Mouse (Mus musculus) limb, embryonic 13.5 days (tissue): ENCODE measurements around the gene Lpo. TPM values are rescaled to one million over a fixed set of nuclear protein-coding genes. Genes with fewer than 3 reads are reported as not detected.
A peak's percentile ranks its signal among the peaks of the same experiment; 100 is the strongest.
"Not testable (repeated sequence)": the region's sequence is repeated elsewhere in the genome, so short reads cannot be mapped to it uniquely, and the experiment has no call there.

Experiments used
- ATAC-seq: fragments of 200-750 bp; cut with Nextera tagmentation; 2 replicates; pipeline ENCODE4 v1.8.0; 2017; ENCODE audit warnings: low read depth, moderate number of reproducible peaks, moderate TSS enrichment; ENCODE audit not compliant: low FRiP score
- H3K27ac ChIP-seq: fragments of 300-500 bp; sonication (generic); 2 replicates; pipeline ENCODE4 v1.5.1; 2015; ENCODE audit warnings: inconsistent platforms, mild to moderate bottlenecking, moderate library complexity
- H3K27me3 ChIP-seq: fragments of 300-500 bp; sonication (generic); 2 replicates; pipeline ENCODE4 v1.6.1; 2015; ENCODE audit warnings: mild to moderate bottlenecking, inconsistent platforms
- H3K36me3 ChIP-seq: fragments of 300-500 bp; sonication (generic); 2 replicates; pipeline ENCODE4 v1.6.1; 2015; ENCODE audit warnings: inconsistent platforms, mild to moderate bottlenecking, moderate library complexity
- H3K4me1 ChIP-seq: fragments of 300-500 bp; sonication (generic); 2 replicates; pipeline ENCODE4 v1.6.1; 2015; ENCODE audit warnings: inconsistent platforms
- H3K4me2 ChIP-seq: fragments of 300-500 bp; sonication (generic); replicated peaks from 2 replicates; pipeline ENCODE4 v1.6.1; 2015; ENCODE audit warnings: inconsistent platforms, mild to moderate bottlenecking, moderate library complexity
- H3K4me3 ChIP-seq: fragments of 300-500 bp; sonication (generic); 2 replicates; pipeline ENCODE4 v1.5.1; 2015; ENCODE audit warnings: moderate library complexity, mild to moderate bottlenecking, inconsistent platforms
- H3K9ac ChIP-seq: fragments of 300-500 bp; sonication (generic); 2 replicates; pipeline ENCODE4 v1.6.1; 2015; ENCODE audit warnings: mild to moderate bottlenecking, inconsistent platforms
- H3K9me3 ChIP-seq: fragments of 300-500 bp; sonication (generic); 2 replicates; pipeline ENCODE4 v1.6.1; 2016; ENCODE audit warnings: inconsistent platforms
- WGBS: fragments of 180-500 bp; shearing (Covaris S2); methylation state at CpG from one replicate; pipeline ENCODE4 v1.1.7; 2015; 5-methylcytosine and 5-hydroxymethylcytosine counted together
- polyA plus RNA-seq: library from polyadenylated mRNA; unstranded; fragments of >200 nt; fragmentation: Nextera tagmentation; extraction: Ambion mirVana; gene quantifications from 2 replicates; pipeline ENCODE4 v1.2.1, GENCODE M21; 2015

Gene Lpo
- polyA plus RNA-seq = 0.06 TPM in 2 replicates

DNA sequence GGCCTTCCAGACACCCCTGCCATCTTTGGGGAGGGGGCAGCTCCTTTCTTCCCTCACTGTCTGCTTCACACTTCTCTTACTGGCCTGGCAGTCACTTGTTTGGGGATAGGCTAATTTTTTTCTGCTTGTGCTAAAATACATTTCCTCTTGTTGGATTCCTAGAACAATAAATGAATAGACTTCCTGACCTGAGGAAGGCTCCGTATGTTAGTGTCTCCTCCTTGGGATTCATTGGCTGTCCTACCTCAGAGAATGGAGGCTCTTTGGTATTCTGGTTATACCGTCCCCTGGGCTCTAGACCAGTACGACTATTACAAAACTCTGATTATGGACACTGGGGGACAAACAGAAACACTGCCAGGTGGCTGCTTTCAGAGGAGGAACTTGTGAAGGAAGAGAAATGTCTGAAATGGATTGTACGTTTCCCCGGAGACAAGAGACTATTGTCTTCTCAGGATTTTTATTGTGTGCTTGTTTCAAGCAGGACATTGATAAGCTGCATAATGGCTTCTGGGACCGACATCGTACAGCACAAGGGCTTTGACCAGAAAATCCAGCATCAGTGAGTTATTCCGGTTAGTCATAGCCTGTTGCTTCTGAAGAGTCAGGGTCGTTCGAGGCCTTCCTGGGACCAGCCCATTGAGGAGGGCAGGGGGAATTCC is at the start of gene Lpo:
Gene Lpo, minus strand, starts transcription at position 51 of the 662 bp plus-strand sequence.
- Histone ChIP-seq H3K4me1 (no peaks in the 10 kb centered on the region), H3K36me3 (no peaks in the 10 kb centered on the region), H3K4me2 (no peak within 1 kb of the TSS), H3K27me3 (no peaks in the 10 kb centered on the region), H3K4me3 (no peak within 1 kb of the TSS), H3K9ac (no peak within 1 kb of the TSS), H3K27ac (no peak within 1 kb of the TSS), H3K9me3 (no peaks in the 10 kb centered on the region)
- no peak for ATAC-seq
- 75% methylated on average over 10 of the region's 10 CpGs for WGBS

DNA sequence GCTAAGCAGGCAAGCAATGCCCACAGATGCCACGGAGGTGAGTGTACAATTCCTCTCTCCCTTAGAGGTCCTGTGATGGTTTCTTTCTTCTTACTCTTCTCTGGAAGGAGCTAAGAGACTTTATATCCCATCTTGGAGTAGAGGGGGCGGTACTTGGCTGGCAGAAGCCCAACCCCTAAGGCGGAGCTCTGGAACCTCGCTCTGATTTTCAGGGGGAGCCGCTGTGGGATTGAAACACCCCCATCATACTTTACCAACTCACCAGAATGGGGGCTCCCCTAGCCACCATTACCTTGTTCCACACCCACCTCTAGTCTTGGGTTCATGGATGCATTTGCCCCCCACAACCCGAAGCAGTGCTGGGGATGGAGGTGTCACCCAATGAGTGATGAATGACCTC is 47.3 kb upstream of the Lpo start, which contains the start of gene Epx:
Gene Epx, minus strand, starts transcription at position 101 of the 400 bp plus-strand sequence.
- no peak within 1 kb of the TSS for H3K4me3 ChIP-seq
- no peaks in the 10 kb centered on the region for H3K9me3 ChIP-seq
- ATAC-seq = no peak
- H3K27ac ChIP-seq = no peak within 1 kb of the TSS
- no peaks in the 10 kb centered on the region for H3K36me3 ChIP-seq
- 82% methylated on average over 6 of the region's 6 CpGs for WGBS
- no peaks in the 10 kb centered on the region for H3K27me3 ChIP-seq
- peaks cover 25% of the 10 kb centered on the region for H3K4me1 ChIP-seq
- H3K4me2 ChIP-seq = no peak within 1 kb of the TSS
- no peak within 1 kb of the TSS; the same call in 1 of the 2 replicates for H3K9ac ChIP-seq

DNA sequence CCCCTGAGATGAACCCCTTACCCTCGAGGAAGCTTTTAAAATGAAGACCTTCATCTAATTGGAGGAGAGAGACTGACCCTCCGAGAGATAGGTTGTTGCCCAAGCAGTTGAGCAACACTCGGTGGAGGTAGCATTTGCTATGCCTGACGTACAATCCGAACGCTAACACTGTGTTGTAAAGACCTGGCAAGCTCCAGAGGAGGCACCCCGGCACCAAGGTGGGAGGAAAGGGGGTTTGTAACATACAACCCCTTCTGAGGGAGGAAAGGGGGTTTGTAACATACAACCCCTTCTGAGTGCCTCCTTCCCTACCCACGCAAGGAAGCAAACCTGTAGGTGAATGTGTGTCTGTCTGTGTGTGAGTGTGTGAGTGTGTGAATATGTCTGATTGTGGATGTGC is 43.7 kb upstream of the Lpo start:
- Histone ChIP-seq H3K27me3 (no peaks in the 10 kb centered on the region), H3K9ac (no peak overlapping the region), H3K4me1 (peaks cover 10% of the 10 kb centered on the region; the same call in 1 of the 2 replicates), H3K4me2 (no peak overlapping the region), H3K9me3 (no peaks in the 10 kb centered on the region), H3K27ac (no peak overlapping the region), H3K36me3 (no peaks in the 10 kb centered on the region), H3K4me3 (no peak overlapping the region)
- ATAC-seq = no peak
- 37% methylated on average over 8 of the region's 8 CpGs for WGBS

DNA sequence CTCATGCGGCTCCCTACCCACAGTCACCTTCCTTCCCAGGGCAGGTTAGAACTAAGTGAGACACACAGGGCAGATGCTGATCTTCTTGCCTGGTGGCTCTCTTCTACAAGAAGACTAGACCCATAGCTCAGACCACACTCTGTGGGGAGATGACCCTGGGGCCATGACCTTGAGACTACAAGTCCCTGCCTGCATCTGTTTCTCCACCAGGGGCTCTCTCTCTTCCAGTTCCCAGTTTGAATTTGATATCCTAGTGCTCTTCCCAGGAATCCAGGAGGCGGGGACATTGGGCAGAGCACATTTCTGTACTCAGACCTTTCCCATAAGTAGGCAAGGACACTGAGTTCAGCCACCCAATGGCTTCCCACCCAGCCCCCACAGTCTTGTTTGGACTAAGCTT is 42.0 kb upstream of the Lpo start:
- H3K27ac ChIP-seq = no peak overlapping the region
- 80% methylated on average over 2 of the region's 2 CpGs for WGBS
- no peak overlapping the region for H3K4me3 ChIP-seq
- H3K4me1 ChIP-seq = peaks cover 10% of the 10 kb centered on the region; the same call in 1 of the 2 replicates
- H3K36me3 ChIP-seq = no peaks in the 10 kb centered on the region
- no peak overlapping the region for H3K4me2 ChIP-seq
- ATAC-seq = no peak
- no peaks in the 10 kb centered on the region for H3K27me3 ChIP-seq
- no peak overlapping the region for H3K9ac ChIP-seq
- no peaks in the 10 kb centered on the region for H3K9me3 ChIP-seq

DNA sequence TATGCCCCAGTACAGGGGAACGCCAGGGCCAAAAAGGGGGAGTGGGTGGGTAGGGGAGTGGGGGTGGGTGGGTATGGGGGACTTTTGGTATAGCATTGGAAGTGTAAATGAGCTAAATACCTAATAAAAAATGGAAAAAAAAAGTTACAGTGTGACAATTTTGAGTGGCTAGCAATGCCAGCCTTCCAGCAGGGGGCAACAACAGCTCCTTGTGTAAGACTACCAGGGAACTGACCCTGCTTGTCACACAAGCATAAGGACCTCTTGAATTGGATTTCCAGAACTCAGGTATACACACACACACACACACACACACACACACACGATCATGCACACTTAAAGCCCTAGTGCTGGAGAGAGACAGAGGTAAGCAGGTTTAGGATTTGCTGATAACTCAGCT is 38.8 kb upstream of the Lpo start:
- H3K9ac ChIP-seq = not testable (repeated sequence)

DNA sequence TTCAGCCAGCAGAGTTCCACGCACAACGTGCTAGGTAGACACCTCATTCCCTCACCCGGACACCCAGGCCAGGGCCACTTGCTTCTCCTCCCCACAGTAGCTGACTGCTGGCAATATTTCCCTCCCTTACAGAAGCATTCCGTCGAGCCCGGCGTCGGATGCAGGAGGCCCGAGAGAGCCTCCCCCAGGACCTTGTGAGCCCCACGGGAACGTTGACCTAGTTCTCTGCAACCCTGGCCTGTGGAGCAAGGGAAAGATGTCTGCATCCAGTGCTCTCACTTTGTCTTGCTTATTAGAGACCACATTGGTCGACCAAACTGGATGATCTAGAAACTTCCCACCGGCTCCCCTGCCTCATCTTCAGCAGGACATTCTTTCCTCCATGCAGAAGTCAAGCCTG is 34.7 kb upstream of the Lpo start:
- H3K4me1 ChIP-seq = peaks cover 4% of the 10 kb centered on the region; the same call in 1 of the 2 replicates
- H3K27me3 ChIP-seq = no peaks in the 10 kb centered on the region
- H3K4me3 ChIP-seq = no peak overlapping the region
- H3K9ac ChIP-seq = no peak overlapping the region
- H3K9me3 ChIP-seq = no peaks in the 10 kb centered on the region
- ATAC-seq = no peak
- H3K36me3 ChIP-seq = peaks cover 52% of the 10 kb centered on the region
- H3K4me2 ChIP-seq = no peak overlapping the region
- 91% methylated on average over 13 of the region's 13 CpGs for WGBS
- no peak overlapping the region for H3K27ac ChIP-seq

More for the DNA sequence above, 38.8 kb upstream of the Lpo start:
- not testable (repeated sequence) for H3K9me3 ChIP-seq, H3K27ac ChIP-seq, H3K4me3 ChIP-seq, H3K27me3 ChIP-seq, ATAC-seq, H3K4me2 ChIP-seq
- Histone ChIP-seq H3K36me3 (peaks cover 16% of the 10 kb centered on the region), H3K4me1 (peaks cover 10% of the 10 kb centered on the region)
- WGBS = 90% methylated on average over 1 of the region's 2 CpGs

DNA sequence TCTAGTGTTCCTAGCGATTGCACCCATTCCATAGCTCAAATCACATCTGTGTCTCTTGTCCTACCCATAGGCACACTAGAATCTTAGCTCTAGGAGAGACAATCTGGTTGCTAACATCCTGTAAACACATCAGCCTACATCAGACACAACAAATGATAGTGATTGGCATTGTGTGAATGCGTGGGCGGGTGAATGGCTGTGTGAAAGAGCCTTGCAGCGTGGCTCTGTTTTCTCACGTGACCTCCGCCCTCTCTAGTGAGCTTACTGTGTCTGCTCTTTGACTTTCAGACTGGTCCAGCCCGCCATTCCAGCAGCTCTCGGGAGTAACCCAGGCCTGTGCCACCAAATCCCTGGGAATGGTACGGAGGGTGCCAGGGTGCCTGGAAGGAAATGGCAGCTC is 32.3 kb upstream of the Lpo start:
- Histone ChIP-seq H3K4me2 (no peak overlapping the region), H3K4me3 (no peak overlapping the region), H3K9me3 (no peaks in the 10 kb centered on the region), H3K27me3 (no peaks in the 10 kb centered on the region), H3K27ac (no peak overlapping the region), H3K36me3 (peaks cover 70% of the 10 kb centered on the region), H3K4me1 (peaks cover 4% of the 10 kb centered on the region; the same call in 1 of the 2 replicates), H3K9ac (no peak overlapping the region)
- no peak for ATAC-seq
- WGBS = 80% methylated on average over 9 of the region's 9 CpGs

DNA sequence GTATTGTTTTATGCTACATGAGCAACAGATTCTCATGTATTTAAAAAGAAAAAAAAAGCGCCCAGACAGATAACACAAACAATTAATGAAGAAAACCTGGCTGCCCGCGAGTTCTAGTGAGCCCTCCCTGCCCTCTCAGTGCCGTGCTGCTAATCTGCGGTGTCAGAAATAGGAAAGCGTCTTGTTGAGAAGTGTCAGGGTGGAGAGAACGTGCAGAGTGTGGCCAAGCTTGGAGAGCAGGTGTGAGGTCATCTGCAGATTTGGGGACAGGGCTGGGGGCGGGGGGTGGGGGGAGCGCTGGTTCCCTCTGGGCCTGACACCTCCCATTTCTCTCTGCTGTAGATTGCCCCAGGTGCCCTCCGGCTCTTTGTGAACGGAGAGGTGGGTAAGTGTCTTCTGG is 31.2 kb upstream of the Lpo start:
- Histone ChIP-seq H3K27me3 (no peaks in the 10 kb centered on the region), H3K4me3 (no peak overlapping the region), H3K27ac (no peak overlapping the region), H3K9me3 (no peaks in the 10 kb centered on the region), H3K9ac (no peak overlapping the region), H3K4me1 (peaks cover 4% of the 10 kb centered on the region; the same call in 1 of the 2 replicates), H3K36me3 (peaks cover 70% of the 10 kb centered on the region), H3K4me2 (no peak overlapping the region)
- no peak for ATAC-seq
- WGBS = 90% methylated on average over 11 of the region's 11 CpGs

DNA sequence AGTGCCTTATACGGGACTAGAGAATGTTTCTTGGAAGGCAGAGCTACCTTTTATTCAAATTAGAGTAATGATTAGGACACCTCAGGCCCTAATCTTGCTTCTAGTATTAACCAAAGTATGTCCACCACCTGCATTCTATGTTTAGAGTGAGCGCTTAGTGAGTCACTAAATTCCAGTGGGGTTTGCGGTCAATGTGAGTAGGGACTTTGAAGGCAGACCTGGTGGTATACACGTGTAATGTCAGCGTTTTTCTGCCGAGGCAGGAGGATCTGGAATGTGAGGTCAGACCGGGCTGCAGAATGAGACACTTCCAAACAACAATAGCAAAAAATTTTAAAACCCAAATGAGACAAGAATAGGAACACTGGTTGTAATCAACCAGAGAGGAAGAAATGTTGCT is 26.5 kb upstream of the Lpo start:
- H3K4me1 ChIP-seq = peaks cover 6% of the 10 kb centered on the region
- no peaks in the 10 kb centered on the region for H3K9me3 ChIP-seq
- H3K4me2 ChIP-seq = no peak overlapping the region
- no peak overlapping the region for H3K9ac ChIP-seq
- H3K27ac ChIP-seq = no peak overlapping the region
- no peak overlapping the region for H3K4me3 ChIP-seq
- 89% methylated on average over 7 of the region's 7 CpGs for WGBS
- H3K36me3 ChIP-seq = peaks cover 32% of the 10 kb centered on the region
- no peaks in the 10 kb centered on the region for H3K27me3 ChIP-seq
- no peak for ATAC-seq

DNA sequence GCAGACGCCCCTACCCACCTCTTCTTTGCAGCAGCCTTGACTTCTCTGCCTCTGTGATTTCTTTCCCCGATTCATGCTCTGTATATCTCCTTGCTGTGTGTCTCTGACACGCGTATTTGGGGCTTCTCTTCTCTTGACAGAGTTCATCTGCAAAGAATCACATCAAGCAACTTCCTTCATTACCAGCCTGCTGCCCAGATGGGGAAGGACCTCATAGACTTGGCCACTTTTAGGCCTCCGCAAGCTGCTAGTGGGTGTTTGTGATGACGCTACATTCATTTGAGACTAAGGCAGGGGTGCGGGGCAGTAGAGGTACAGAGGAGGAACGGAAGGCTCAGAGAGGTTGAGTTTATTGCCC is 25.5 kb upstream of the Lpo start:
- no peaks in the 10 kb centered on the region for H3K27me3 ChIP-seq
- peaks cover 26% of the 10 kb centered on the region for H3K36me3 ChIP-seq
- H3K27ac ChIP-seq = no peak overlapping the region
- peaks cover 6% of the 10 kb centered on the region for H3K4me1 ChIP-seq
- WGBS = 36% methylated on average over 8 of the region's 8 CpGs
- ATAC-seq = no peak
- H3K4me3 ChIP-seq = peak overlapping the region; percentile 57
- H3K4me2 ChIP-seq = peak overlapping the region; percentile 76
- H3K9me3 ChIP-seq = no peaks in the 10 kb centered on the region
- H3K9ac ChIP-seq = peak overlapping the region; percentile 60

DNA sequence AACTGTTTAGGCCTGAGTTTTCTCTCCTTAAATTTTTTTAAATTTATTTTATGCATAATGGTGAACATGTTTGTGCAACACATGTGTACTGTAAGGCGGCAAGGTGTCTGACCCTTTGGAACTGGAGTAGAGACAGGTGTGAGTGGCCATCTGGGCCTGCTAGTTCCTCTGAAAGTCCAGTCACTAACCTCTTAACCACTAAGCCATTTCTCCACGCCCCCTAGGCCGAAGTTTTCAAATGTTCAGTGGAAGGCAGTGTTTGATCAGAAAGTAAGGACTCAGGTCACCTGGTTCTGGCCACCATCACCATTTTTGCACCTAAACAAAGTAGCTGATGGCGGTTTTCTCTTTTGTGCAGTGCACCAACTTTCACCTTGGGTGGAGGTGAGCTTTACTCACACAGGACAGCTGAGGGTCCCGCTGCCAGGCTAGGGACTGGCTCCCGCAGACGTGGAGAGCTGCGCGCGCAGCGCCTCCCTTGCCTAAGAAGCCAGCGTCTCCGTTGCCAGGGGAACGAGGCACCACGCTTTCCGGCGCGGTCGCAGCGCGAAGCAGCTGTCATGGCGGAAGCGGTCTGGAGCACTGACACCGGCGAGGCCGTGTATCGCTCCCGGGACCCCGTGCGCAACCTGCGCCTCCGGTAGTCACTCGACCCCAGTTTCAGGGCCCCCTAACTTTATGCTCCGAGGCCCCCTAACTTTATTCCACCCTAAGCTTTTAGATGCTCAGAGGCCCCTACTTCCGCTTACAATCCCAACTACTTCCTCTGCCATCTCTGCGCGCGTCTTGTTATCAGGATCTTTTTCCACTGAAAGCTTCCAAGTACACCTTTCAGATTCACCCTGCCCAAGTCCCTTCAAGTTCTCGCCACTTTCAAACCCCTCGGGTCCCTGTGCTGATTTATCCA is 24.9 kb upstream of the Lpo start, which contains the start of gene Mks1:
Gene Mks1, plus strand, starts transcription at position 526 of the 907 bp plus-strand sequence.
- Histone ChIP-seq H3K4me2 (peak within 1 kb of the TSS; percentile 76), H3K4me3 (peak within 1 kb of the TSS; percentile 57), H3K36me3 (peaks cover 19% of the 10 kb centered on the region), H3K27me3 (no peaks in the 10 kb centered on the region), H3K4me1 (peaks cover 6% of the 10 kb centered on the region), H3K9ac (peak within 1 kb of the TSS; percentile 60), H3K27ac (no peak within 1 kb of the TSS), H3K9me3 (no peaks in the 10 kb centered on the region)
- peak; percentile 96 for ATAC-seq
- WGBS = 3% methylated on average over 40 of the region's 40 CpGs

DNA sequence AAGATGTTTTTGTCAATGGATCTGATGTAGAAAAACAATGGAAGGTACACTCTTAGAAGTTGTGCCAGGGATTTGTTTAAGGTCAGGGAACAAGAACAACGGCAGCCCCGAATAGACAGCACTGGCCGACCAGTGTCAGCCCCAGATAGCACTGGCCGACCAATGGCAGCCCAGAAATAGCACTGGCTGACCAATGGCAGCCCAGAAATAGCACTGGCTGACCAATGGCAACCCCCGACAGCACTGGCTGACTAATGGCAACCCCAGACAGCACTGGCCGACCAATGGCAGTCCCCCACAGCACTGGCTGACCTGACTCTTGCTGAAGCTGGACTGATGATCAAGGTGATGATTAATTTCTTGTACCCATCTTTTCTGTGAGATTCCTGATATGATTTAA is 19.8 kb upstream of the Lpo start:
- no peak for ATAC-seq
- Histone ChIP-seq H3K4me2 (no peak overlapping the region), H3K4me3 (no peak overlapping the region), H3K4me1 (no peaks in the 10 kb centered on the region), H3K27ac (no peak overlapping the region), H3K36me3 (no peaks in the 10 kb centered on the region), H3K9ac (no peak overlapping the region), H3K9me3 (no peaks in the 10 kb centered on the region), H3K27me3 (no peaks in the 10 kb centered on the region)
- 74% methylated on average over 6 of the region's 6 CpGs for WGBS
